Mouse (Mus musculus): ENCODE results near the gene Zdhhc7.

Zdhhc7 gene

DNA sequence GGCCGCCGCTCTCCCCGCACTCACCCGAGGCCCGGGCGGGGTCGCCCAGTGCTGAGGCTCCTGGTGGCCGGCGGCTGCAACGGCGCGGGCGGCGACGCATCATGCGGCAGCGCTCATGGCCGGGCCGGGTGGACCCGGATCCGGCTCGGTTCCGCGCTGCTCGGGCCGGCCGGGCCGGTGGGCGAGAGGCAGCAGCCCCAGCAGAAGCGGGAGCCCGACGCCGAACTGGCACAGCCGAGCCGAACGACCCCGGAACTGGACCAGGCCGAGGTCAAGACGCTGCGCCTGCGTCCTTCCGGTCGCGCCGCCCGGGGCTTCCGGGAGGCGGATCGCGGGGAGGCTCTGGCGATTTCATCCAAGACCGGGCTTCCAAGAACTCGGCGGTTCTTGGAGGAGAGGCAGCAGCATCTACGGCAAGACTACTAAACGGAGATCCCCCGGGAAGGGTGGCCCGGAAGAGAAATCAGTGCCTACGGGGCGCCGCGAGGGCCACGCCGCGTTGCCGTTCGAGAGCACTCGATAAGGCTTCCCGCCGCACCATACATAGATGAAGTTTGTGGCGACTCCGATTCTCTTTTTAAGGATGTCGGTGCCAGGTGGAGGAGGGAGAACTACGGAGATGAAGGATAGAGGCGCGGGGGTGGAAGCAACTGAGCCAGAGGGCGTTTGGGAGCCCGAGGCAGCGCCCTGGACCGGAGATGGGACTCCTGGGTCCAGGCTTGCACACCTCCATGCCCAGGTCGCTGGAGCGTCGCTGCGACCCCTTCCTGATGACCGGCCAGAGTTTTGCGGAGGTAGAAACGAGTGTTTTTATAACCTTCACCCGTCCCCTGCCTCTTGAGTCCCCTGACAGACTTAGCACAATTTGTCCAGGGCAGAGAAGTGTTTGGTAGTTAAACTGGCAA is at the start of gene Zdhhc7:
Gene Zdhhc7, minus strand, starts transcription at position 415 of the 905 bp plus-strand sequence.
- peak; percentile 83 for DNase-seq

DNA sequence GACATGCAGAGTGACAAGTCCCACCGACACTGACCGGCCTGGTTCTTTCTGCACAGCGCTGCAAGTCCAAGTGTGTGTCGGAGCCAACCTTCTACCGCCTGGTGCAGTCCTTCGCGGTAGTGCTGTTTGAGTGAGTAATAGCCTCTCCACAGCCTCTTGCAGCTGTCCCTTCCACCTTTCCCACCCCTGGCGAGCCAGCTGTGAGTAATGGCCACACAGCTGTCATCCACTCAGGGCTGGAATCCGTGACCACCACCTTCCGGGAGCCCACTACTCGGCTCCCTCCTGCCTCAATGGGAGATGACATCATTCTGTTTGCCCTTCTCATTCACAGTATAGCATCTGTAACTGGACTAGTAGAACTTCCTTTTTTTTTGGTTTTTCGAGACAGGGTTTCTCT is 48.7 kb upstream of the Zdhhc7 start:
- no peak for DNase-seq

- DNase-seq = no peak
Measured at GRCm38 (mm10) chr8:120146051-120146450, 44.8 kb upstream of the Zdhhc7 start.

GRCm38 (mm10) chr8:120144652-120145301 is 43.5 kb upstream of the Zdhhc7 start:
- DNase-seq = peak; percentile 53

GRCm38 (mm10) chr8:120143911-120144651 is 42.8 kb upstream of the Zdhhc7 start:
- no peak for DNase-seq

GRCm38 (mm10) chr8:120140769-120141168 is 39.5 kb upstream of the Zdhhc7 start:
- DNase-seq = no peak

DNA sequence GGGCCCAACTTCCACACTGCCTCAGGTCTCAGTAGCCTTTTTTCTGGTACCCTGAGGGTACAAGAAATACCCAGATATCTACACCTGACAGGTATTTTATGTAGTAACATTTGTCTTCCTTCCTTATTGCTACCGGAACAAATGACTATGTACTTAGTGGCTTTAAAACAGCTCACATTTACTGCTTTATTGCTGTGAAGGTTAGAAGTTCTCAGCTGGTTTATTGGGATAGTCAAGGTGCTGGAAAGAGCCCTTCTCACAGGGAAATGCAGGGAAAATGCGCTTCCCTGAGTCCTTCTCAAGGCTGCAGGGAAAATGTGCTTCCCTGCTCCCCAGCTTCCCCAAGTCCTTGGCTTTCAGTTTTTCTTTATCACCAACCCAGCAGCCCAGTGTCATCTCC is 37.7 kb upstream of the Zdhhc7 start:
- no peak for DNase-seq

DNA sequence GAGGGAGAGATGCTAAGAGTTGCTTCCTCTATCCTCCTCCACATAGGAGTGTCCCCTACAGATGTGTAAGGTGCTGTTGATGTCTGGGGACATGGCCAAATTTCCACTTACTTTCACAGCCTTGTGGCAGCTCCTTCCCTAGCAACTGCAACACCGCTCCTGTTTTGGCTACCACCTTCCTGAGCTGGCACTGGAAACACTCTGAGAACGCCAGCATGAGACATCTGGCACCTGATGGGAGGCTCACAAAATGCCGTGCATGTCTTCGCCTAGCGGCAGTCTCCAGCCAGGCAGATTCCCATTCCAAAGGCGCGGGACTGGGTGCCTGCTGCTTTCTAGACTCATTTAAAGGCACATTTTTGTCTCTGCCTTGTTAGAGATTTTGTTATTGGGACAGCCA is 35.3 kb upstream of the Zdhhc7 start:
- no peak for DNase-seq

DNA sequence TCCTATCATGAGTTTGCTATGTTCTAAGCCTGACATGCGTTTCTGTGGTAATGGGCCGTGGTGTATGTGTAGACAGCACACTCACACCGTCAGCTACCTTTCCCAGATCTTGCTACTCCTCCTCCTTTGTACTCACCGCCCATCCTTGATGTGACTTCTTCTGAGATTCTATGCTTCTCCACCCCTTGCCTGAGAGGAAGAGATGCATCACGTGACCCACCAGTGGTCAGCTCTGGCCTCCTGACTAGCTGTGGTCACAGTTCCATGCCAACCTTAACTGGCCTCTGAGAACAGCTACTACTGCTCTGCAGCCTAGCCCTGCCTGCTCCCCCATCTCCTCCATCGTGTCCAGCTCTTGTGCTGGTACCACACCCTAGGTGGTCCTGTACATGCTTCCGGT is 34.4 kb upstream of the Zdhhc7 start:
- no peak for DNase-seq

DNA sequence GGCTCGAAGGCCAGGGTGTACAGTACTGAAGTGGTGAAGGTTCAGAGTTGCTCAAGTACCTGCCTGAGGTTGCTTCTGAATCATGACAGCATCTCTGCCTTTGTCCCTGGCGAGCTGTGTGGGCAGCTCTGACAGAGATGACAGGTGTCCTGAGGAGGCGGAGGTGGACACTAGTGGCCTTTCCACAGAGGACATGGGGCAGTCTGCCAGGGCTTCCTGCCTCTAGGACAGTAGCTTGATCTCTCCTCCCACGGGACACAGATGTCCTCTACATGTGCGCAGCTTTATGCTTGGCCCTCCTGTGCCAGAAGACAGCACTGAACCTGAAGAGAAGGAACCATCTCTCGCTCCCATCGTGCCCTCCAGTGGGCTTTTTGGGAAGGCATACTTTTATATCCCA is 31.9 kb upstream of the Zdhhc7 start:
- no peak for DNase-seq

DNA sequence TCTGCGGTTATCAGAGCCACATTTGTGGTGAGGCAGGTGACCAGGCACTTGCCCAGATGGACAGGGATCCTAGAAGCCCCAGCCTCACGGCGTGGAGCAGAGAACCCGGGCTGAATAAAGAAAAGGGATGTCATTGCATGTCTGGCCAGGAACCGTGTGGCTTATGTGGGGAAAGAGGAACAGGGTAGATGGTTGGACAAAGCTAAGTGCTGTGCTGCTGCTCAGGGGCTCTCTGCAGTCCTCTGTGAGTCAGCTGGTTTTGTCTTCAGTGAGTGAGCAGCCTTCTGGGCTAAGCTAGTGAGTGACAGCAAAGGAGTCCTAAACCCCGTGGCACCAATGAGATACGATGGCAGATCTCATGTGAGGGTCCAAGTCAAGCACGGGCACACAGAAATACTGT is 29.9 kb upstream of the Zdhhc7 start:
- DNase-seq = no peak

DNA sequence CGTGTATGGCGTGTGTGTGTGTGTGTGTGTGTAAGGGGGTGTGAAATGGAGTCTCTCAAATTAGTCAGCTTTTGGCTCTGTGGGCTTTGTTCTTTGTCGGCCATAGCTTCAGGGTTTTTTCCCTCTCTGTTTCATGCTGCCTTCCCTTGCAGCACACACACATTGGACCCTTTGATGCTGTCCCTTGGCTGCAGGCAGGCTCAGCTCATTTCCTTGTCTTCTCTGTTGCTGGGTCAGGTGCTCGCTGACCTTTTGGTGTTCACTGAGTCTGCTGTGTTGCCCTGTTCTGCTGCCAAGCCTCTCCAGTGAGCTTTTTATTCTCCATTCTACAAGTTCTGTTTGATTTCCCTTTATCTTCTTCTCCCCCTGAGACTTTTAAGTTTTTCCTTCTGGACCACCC is 28.3 kb upstream of the Zdhhc7 start:
- DNase-seq = no peak

GRCm38 (mm10) chr8:120126357-120127161 is 25.3 kb upstream of the Zdhhc7 start:
- DNase-seq = peak; percentile 32

- no peak for DNase-seq
Measured at GRCm38 (mm10) chr8:120124836-120125389, 23.6 kb upstream of the Zdhhc7 start.

GRCm38 (mm10) chr8:120124261-120124660 is 23.0 kb upstream of the Zdhhc7 start:
- peak; percentile 35 for DNase-seq

DNA sequence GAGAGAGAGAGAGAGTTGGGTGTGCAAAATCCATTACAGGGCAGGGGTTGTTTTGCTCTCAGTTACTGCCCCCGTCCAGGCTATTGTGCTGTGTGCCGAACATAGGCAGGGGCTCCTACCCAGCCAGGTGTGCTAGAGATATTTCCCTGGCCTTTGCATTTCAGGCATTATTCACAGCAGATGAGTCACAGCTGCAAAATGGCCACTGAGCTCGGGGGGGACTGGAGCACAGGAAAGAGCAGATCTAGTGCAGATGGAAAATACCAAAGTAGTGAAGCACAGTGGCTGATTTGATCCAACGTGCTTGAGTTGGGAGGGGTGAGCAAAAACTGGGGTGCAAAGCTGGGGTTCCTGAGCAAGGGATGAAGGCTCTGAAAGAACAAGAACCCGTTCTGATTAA is 19.7 kb upstream of the Zdhhc7 start:
- DNase-seq = no peak

DNA sequence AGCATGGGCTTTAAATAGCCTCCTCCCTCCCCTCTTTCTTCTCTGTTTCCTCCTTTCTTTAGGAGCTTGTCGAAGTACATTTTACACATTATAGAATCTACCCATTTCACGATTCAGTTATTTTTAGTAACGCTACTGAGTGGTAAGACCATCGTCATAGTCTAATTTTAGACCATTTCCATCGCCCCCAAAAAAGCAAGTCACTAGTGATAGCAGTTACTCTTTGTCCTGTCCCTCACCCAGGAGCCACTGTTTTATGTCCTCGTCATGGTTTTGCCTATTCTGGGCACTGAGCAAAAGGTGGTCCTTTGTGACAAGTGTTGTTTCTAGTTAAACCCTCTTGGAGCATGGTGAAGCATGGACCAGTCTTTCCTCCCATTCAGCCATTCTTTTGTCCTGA is 18.6 kb upstream of the Zdhhc7 start:
- DNase-seq = no peak

- DNase-seq = no peak
Measured at GRCm38 (mm10) chr8:120119429-120119828, 18.1 kb upstream of the Zdhhc7 start.

DNA sequence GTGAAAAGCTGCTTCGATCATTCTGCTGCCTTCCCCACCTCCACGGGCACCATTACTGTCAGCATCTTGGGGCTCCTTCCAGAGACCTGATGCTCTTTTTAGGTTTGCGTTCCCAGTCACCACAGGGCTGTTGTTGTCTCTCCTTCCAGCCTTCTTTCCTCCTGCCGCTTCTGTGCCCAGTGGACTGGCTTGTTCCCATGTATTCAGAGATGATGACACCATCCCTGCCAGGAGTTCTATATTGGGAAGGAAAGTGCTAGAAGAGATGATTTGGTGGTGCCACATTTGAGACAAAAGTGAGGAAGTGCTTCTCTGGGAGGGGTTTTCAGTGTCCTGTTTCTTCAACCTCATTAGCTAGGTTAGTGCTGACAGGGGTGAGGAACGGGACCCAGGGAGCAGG is 17.6 kb upstream of the Zdhhc7 start:
- DNase-seq = no peak

GRCm38 (mm10) chr8:120118162-120118561 is 16.9 kb upstream of the Zdhhc7 start:
- peak; percentile 37 for DNase-seq

- no peak for DNase-seq
Measured at GRCm38 (mm10) chr8:120116600-120116999, 15.3 kb upstream of the Zdhhc7 start.

GRCm38 (mm10) chr8:120114315-120114841 is 13.1 kb upstream of the Zdhhc7 start:
- peak; percentile 37 for DNase-seq
